Mouse (Mus musculus) inflammation-experienced regulatory T-cells, adult 6 months (primary cell): Measurements from ENCODE around the gene Arhgef19. TPM values are rescaled to one million over a fixed set of nuclear protein-coding genes. Genes with fewer than 3 reads are reported as not detected.

ENCODE experiments used
- ATAC-seq: one replicate; pipeline ENCODE4 v1.8.0; 2017
- polyA plus RNA-seq, 3 experiments: library from polyadenylated mRNA; unstranded; fragments of 100-300 nt; shearing (Covaris generic); gene quantifications; one replicate each; pipeline ENCODE4 v1.2.1; 2017

Arhgef19 gene
- polyA plus RNA-seq, 3 experiments from 2014 or later, result not detected

GRCm38 (mm10) chr4:141286860-141287517, 47.7 kb downstream of the Arhgef19 start:
- ATAC-seq, result no peak

- ATAC-seq, result no peak
Measured at GRCm38 (mm10) chr4:141287518-141288004, 48.3 kb downstream of the Arhgef19 start.

- no peak for ATAC-seq
Measured at GRCm38 (mm10) chr4:141288152-141288551, 48.9 kb downstream of the Arhgef19 start.

GRCm38 (mm10) chr4:141291571-141292375, 52.5 kb downstream of the Arhgef19 start:
- ATAC-seq, result no peak

GRCm38 (mm10) chr4:141295774-141296186, 56.5 kb downstream of the Arhgef19 start:
- no peak for ATAC-seq

GRCm38 (mm10) chr4:141297934-141298333, 58.6 kb downstream of the Arhgef19 start:
- no peak for ATAC-seq

- ATAC-seq, result no peak
Measured at GRCm38 (mm10) chr4:141299356-141299755, 60.1 kb downstream of the Arhgef19 start.

GRCm38 (mm10) chr4:141300196-141300595, 60.9 kb downstream of the Arhgef19 start:
- ATAC-seq, result no peak

- ATAC-seq, result no peak
Measured at GRCm38 (mm10) chr4:141301116-141301553, 61.8 kb downstream of the Arhgef19 start, which contains the start of gene Epha2. Gene Epha2, plus strand, starts transcription at chr4:141301240.

- no peak for ATAC-seq
Measured at GRCm38 (mm10) chr4:141301591-141302427, 62.5 kb downstream of the Arhgef19 start.

- ATAC-seq, result no peak
Measured at GRCm38 (mm10) chr4:141302428-141303401, 63.4 kb downstream of the Arhgef19 start.

GRCm38 (mm10) chr4:141303402-141304222, 64.3 kb downstream of the Arhgef19 start:
- ATAC-seq, result no peak

GRCm38 (mm10) chr4:141304223-141304611, 64.9 kb downstream of the Arhgef19 start:
- ATAC-seq, result no peak

GRCm38 (mm10) chr4:141306057-141306456, 66.8 kb downstream of the Arhgef19 start:
- no peak for ATAC-seq

Other genes starting within 250 kb of the Arhgef19 start
- not detected for gene Mfap2, start 229.1 kb upstream of the Arhgef19 start, polyA plus RNA-seq
- gene Crocc, start 178.9 kb upstream of the Arhgef19 start, polyA plus RNA-seq, result 1 to 10 TPM in 1 of 3 experiments, under 1 TPM in 2; 0.67 to 1.2 (median 0.67) TPM
- 10 to 100 TPM; 85.9 to 95.9 (median 91.8) TPM for gene Necap2, start 161.1 kb upstream of the Arhgef19 start, polyA plus RNA-seq
- 1 to 10 TPM; 1.1 to 1.5 (median 1.5) TPM for gene Spata21, start 151.2 kb upstream of the Arhgef19 start, polyA plus RNA-seq
- gene Szrd1, start 99.7 kb upstream of the Arhgef19 start, polyA plus RNA-seq, result 10 to 100 TPM; 37.9 to 88.5 (median 58.2) TPM
- 1 to 10 TPM; 5.5 to 6.3 (median 5.8) TPM for gene Fbxo42, start 91.6 kb upstream of the Arhgef19 start, polyA plus RNA-seq
- gene Rsg1, start 25.5 kb upstream of the Arhgef19 start, polyA plus RNA-seq, result 1 to 10 TPM; 1.7 to 6.1 (median 3.3) TPM
- not detected for gene Epha2, start 61.7 kb downstream of the Arhgef19 start, polyA plus RNA-seq
- gene Fam131c, start 128.7 kb downstream of the Arhgef19 start, polyA plus RNA-seq, result not detected
- gene Clcnka, start 159.2 kb downstream of the Arhgef19 start, polyA plus RNA-seq, result not detected
- gene Clcnkb, start 176.5 kb downstream of the Arhgef19 start, polyA plus RNA-seq, result not detected
- not detected for gene Hspb7, start 181.3 kb downstream of the Arhgef19 start, polyA plus RNA-seq
- not detected for gene Srarp, start 196.6 kb downstream of the Arhgef19 start, polyA plus RNA-seq
- gene Zbtb17, start 205.2 kb downstream of the Arhgef19 start, polyA plus RNA-seq, result 10 to 100 TPM; 12.6 to 16.9 (median 14.1) TPM